Mouse (Mus musculus): ENCODE measurements around the gene Camta1. TPM values are rescaled to one million over a fixed set of nuclear protein-coding genes. Genes with fewer than 3 reads are reported as not detected.
A peak's percentile ranks its signal among the peaks of the same experiment; 100 is the strongest.
"Not testable (repeated sequence)": the region's sequence is repeated elsewhere in the genome, so short reads cannot be mapped to it uniquely, and the experiment has no call there.

Gene Camta1
- polyA plus RNA-seq, 1 experiment = 29.8 TPM

- no peak for DNase-seq (ENCODE audit: low spot score)
Observed at GRCm38 (mm10) chr4:150927789-150928188, 933.9 kb downstream of the Camta1 start.

- DNase-seq (ENCODE audit: low spot score) = no peak
Observed at GRCm38 (mm10) chr4:150926924-150927705, 934.6 kb downstream of the Camta1 start.

GRCm38 (mm10) chr4:150925923-150926322 is 935.8 kb downstream of the Camta1 start:
- DNase-seq (ENCODE audit: low spot score) = no peak

- DNase-seq (ENCODE audit: low spot score) = no peak
Observed at GRCm38 (mm10) chr4:150924936-150925335, 936.7 kb downstream of the Camta1 start.

GRCm38 (mm10) chr4:150924308-150924707 is 937.4 kb downstream of the Camta1 start:
- DNase-seq (ENCODE audit: low spot score) = no peak

- DNase-seq (ENCODE audit: low spot score) = no peak
Observed at GRCm38 (mm10) chr4:150921206-150921605, 940.5 kb downstream of the Camta1 start.

- no peak for DNase-seq (ENCODE audit: low spot score)
Observed at GRCm38 (mm10) chr4:150917336-150918027, 944.2 kb downstream of the Camta1 start.

- no peak for DNase-seq (ENCODE audit: low spot score)
Observed at GRCm38 (mm10) chr4:150915181-150915906, 946.3 kb downstream of the Camta1 start.

DNA sequence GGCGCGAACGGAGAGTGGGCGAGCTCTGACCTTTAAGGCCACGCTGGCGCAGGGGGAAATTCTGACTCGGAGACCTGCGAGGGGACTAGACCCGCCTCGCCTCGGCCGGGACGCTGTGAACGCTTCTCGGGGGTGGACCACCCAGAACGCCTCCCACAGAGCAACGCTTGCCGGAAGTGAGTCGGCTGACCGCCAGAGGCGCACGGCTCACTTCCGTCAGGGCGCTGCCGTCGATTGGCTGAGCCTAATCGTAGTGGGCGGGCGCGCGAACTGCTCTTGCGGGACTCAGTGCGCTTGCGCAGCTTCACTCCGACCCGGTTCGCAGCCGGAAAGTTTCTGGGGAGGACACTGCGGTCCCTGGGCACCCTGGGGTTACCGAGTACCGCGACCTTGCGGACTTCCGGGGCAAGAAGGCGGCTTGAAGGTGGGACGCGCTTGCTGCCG is 947.4 kb downstream of the Camta1 start, which contains the start of the genes Park7 and Tnfrsf9:
TSS of gene Park7 (minus strand) at position 148 of the 444 bp plus-strand sequence.
TSS of gene Tnfrsf9 (plus strand) at position 273 of the 444 bp plus-strand sequence.
- DNase-seq (ENCODE audit: low spot score) = peak; percentile 89

DNA sequence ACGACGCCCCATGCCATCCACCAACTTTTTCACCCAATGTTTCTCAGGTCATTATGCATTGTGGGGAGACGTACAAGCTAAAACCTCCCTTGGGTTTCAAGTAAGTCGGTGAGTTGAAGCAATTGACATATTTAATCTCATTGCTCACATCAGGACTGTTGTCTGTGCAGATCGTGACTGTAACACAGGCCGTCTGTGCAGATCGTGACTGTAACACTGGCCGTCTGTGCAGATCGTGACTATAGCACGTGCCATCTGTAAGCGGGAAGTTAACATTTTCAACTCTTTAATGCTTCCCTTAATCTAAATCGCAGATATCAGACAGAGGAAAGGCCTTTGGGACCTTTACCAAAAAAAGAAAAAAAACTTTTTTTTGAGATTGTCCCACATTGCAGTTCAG is 947.9 kb downstream of the Camta1 start:
- no peak for DNase-seq (ENCODE audit: low spot score)

DNA sequence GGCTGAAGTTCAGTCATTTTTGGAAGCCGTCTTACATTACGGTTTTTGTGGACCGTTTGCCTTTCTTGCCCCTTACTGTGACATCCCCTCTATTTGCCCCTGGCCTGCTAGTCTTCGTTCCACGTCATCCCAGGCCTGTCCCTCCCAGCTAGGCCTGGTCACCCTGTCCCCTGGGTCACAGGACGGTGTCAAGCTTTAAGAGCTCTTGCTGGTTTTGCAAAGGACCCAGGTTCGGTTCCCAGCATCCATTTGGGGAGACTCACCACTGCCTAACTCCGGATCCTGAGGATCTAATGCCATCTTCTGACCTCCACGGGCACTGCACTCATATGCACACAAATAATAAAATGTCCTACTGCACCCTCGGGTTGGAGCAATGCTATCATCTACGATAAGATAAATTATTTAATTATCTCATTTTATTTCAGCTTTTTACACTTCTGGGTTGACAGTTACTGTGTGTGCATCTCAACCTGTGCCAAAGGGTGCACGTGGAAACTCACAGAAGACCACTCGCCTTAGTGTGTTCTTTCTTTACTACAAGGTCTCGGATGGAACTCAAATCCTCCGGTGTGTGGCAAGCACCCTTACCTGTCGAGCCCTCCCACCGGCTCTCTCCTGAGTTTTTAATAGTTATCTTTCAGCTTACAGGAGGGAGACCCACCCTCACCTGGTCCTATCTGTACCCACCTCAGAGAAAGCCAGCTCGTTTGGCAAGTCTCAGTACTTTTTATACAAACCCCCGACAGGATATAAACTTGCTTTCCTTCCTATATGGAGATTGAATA is 951.3 kb downstream of the Camta1 start:
- DNase-seq (ENCODE audit: low spot score) = no peak

DNA sequence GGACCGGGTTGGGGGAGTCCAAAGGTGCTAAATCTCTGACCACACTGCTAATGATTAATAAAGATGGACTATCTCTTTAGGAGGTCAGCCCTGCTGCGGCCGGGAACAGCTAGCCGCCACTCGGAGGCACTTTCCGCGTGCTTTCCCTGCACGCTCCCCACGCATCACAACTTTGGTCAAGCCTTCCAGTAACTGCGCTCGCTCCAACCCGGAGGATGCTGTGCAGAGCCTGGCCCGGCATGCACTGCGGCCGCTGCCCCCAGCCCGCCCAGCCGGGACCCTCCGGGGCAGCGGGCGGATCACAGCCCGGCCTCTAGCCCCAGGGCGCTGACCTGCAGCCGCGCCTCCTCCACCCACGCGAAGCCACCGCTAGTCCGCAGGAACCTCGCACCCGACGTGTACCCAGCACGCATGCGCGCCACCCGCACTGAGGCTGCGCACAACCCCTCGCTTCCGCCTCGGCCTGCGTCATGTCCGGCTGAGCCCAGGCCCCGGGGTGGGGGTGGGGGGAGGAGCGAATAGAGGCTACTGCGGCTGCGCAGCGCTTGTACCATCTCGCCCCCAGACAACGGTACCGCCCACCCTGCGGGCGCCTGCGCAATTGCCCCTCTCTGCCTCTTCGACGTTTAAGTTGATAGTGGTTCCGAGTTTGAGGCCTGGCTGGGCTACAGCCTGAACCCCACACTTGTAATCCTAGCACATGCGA is 952.1 kb downstream of the Camta1 start:
- DNase-seq (ENCODE audit: low spot score) = peak; percentile 100

GRCm38 (mm10) chr4:150908512-150908911 is 953.2 kb downstream of the Camta1 start:
- DNase-seq (ENCODE audit: low spot score) = not testable (repeated sequence)

DNA sequence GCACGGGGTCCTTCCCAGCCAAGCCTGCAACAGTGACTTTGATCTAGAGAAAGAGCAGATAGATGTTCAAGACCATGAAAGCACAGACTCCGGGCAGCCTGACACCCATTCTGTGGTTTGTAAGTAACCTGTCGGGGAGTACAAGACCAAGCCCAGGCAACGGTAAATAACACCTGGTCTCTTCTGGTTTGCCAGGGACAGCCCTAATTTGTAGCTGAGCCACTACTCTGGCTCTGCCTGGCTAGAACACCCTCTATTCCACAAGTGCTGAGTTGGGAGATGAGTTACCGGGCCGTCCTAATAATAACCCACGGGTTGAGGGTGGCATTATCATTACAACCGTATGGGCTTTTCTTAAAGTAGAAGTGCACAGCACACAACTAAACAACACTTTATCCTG is 954.6 kb downstream of the Camta1 start:
- DNase-seq (ENCODE audit: low spot score) = no peak

GRCm38 (mm10) chr4:150903091-150903742 is 958.5 kb downstream of the Camta1 start:
- DNase-seq (ENCODE audit: low spot score) = no peak

DNA sequence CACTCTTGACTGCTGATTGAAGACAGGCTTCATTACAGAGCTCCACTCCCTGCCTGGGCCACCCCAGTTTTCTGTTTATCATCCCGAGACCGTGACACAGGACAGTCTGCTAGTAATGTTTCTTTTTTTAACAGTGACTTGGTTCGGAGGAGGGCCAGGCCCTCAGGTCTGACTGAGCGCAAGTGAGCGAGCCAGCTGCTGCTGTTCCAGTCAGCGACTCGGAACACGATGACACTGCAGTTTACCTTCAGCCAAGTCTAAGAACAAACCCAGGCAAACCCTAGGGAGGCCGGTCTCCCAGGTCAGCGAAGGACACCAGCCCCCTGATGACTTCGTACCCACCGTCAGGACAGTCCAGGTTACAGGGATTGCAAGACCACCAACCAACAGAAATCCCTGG is 959.6 kb downstream of the Camta1 start:
- DNase-seq (ENCODE audit: low spot score) = no peak

GRCm38 (mm10) chr4:150901651-150902050 is 960.0 kb downstream of the Camta1 start:
- peak; percentile 55 for DNase-seq (ENCODE audit: low spot score)

- no peak for DNase-seq (ENCODE audit: low spot score)
Observed at GRCm38 (mm10) chr4:150900486-150900885, 961.2 kb downstream of the Camta1 start.

DNA sequence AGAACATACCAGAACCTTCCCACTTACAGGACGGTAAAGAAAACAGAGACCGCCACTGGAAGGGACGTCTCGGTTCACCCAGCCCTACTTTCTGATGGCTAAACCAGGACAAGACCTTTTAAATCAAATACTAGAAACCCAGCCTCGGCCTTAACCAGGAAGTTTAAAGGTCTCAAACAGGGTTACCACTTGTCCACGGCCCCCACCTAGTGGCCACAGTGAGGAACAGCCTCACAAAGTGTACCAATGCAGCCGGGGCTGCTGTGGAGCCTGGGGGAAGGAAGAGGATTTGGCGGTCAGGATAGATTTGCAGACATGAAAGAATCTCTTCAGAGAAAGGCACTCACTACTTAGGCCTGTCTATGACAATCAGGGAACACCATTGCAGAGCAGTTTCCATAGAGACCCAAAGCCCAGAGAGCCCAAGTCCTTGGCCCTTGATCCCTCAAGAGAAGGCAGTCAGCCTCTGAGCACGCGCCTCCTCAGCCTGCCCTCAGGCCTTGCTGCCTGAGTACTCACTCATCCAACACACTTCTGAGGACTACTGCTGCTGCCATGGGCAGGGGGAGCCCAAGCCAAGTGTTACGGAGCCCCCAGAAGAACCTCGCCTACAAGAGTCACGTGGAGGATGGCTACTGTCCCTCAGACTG is 962.8 kb downstream of the Camta1 start:
- peak; percentile 62 for DNase-seq (ENCODE audit: low spot score)

All from urinary bladder, adult 2 months (tissue).